Mouse (Mus musculus) hindbrain, embryonic 15.5 days (tissue): Measurements from ENCODE around the gene Armcx5. TPM values are rescaled to one million over a fixed set of nuclear protein-coding genes. Genes with fewer than 3 reads are reported as not detected.
"Not testable (repeated sequence)": the region's sequence is repeated elsewhere in the genome, so short reads cannot be mapped to it uniquely, and the experiment has no call there.

Source experiments
- ATAC-seq: fragments of 200-750 bp; cut with Nextera tagmentation; 2 replicates; pipeline ENCODE4 v1.8.0; 2017; ENCODE audit warnings: low read depth, moderate number of reproducible peaks, moderate TSS enrichment; ENCODE audit not compliant: low FRiP score
- H3K27ac ChIP-seq: fragments of 300-500 bp; sonication (generic); replicated peaks from 2 replicates; pipeline ENCODE4 v1.5.1; 2015; ENCODE audit warnings: mild to moderate bottlenecking, inconsistent platforms
- H3K27me3 ChIP-seq: fragments of 300-500 bp; sonication (generic); 2 replicates; pipeline ENCODE4 v1.6.1; 2015; ENCODE audit warnings: control low read depth, inconsistent platforms
- H3K36me3 ChIP-seq: fragments of 300-500 bp; sonication (generic); 2 replicates; pipeline ENCODE4 v1.6.1; 2015; ENCODE audit warnings: control low read depth, inconsistent platforms
- H3K4me1 ChIP-seq: fragments of 300-500 bp; sonication (generic); replicated peaks from 2 replicates; pipeline ENCODE4 v1.6.1; 2015; ENCODE audit warnings: control low read depth, inconsistent platforms
- H3K4me2 ChIP-seq: fragments of 300-500 bp; sonication (generic); 2 replicates; pipeline ENCODE4 v1.6.1; 2015; ENCODE audit warnings: moderate library complexity, mild to moderate bottlenecking, inconsistent platforms
- H3K4me3 ChIP-seq: fragments of 300-500 bp; sonication (generic); 2 replicates; pipeline ENCODE4 v1.5.1; 2015; ENCODE audit warnings: mild to moderate bottlenecking, inconsistent platforms
- H3K9ac ChIP-seq: fragments of 300-500 bp; sonication (generic); 2 replicates; pipeline ENCODE4 v1.6.1; 2015; ENCODE audit warnings: inconsistent platforms
- H3K9me3 ChIP-seq: fragments of 300-500 bp; sonication (generic); 2 replicates; pipeline ENCODE4 v1.6.1; 2016; ENCODE audit warnings: control low read depth, inconsistent platforms
- WGBS: fragments of 180-500 bp; shearing (Covaris S2); methylation state at CpG from one replicate; pipeline ENCODE4 v1.1.7; 2015; 5-methylcytosine and 5-hydroxymethylcytosine counted together
- polyA plus RNA-seq: library from polyadenylated mRNA; unstranded; fragments of >200 nt; fragmentation: Nextera tagmentation; extraction: Ambion mirVana; gene quantifications from 2 replicates; pipeline ENCODE4 v1.2.1, GENCODE M21; 2015

The Armcx5 gene
- polyA plus RNA-seq: 11.2 and 12.4 TPM in 2 replicates

DNA sequence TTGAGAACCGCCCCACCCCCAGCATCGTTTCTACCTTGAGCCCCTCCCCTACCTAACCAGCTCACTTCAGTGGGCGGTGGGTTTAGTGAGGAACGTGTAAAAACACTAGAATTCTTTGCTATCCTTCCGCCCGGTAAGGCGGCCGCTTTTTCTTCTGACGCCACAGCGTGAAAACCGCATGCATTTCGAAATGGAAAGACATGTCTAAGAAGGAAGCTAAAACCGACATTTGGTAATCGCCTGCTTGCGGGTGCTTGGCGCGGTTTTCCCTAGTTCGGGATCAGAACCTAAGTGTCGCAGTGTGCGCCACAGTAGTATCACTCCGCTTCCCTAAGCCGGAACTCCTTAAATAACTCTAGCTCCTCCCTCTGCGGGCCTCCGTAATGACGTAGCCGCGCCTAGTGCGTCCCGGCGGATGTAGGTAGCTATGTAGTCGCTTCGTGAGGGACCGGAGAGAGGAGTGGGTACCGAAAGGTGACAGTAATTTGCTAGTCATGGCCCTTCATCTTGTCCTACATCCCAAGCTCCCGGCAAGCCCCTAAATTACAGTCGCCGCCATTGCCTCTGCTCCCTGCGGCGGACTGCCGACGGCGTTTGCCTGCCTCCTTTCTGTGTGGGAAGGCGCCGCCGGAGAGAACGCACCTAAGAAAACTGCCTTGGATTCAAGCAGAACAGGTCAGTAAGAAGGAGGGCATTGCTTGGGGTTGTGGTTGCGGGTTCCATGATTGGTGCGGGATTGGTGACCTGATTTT lies at the start of gene Armcx5, which contains the start of gene Gprasp1:
Gene Armcx5 (plus strand): TSS at position 430 of the 752 bp plus-strand sequence.
Gene Gprasp1 (plus strand): TSS at position 430 of the 752 bp plus-strand sequence.
- H3K36me3 ChIP-seq: no peaks in the 10 kb centered on the region
- peak within 1 kb of the TSS; percentile 92 for H3K27ac ChIP-seq
- H3K4me3 ChIP-seq: peak within 1 kb of the TSS; percentile 64
- H3K4me2 ChIP-seq: peak within 1 kb of the TSS; percentile 56
- H3K9me3 ChIP-seq: no peaks in the 10 kb centered on the region
- 0 out of 2 replicates have a peak, but pooled peaks cover 2% of the 10 kb centered on the region for H3K27me3 ChIP-seq
- peak; percentile 98 for ATAC-seq
- H3K4me1 ChIP-seq: peaks cover 8% of the 10 kb centered on the region
- 17% methylated on average over 48 of the region's 48 CpGs for WGBS
- H3K9ac ChIP-seq: peak within 1 kb of the TSS; percentile 64

- no peak within 1 kb of the TSS for H3K27ac ChIP-seq
- no peaks in the 10 kb centered on the region for H3K4me1 ChIP-seq
- no peaks in the 10 kb centered on the region for H3K9me3 ChIP-seq
- WGBS: 72% methylated on average over 1 of the region's 1 CpGs
- no peak within 1 kb of the TSS for H3K4me2 ChIP-seq
- no peak within 1 kb of the TSS for H3K4me3 ChIP-seq
- no peaks in the 10 kb centered on the region for H3K27me3 ChIP-seq
- no peak within 1 kb of the TSS for H3K9ac ChIP-seq
- no peaks in the 10 kb centered on the region for H3K36me3 ChIP-seq
- ATAC-seq: no peak
Observed at GRCm38 (mm10) chrX:135693633-135694032, 48.9 kb upstream of the Armcx5 start, which contains the start of gene Tcp11x2. Gene Tcp11x2 (minus strand): TSS chrX:135693790.

GRCm38 (mm10) chrX:135703111-135703510 lies 39.4 kb upstream of the Armcx5 start:
- Histone ChIP-seq H3K9me3 (no peaks in the 10 kb centered on the region), H3K27me3 (no peaks in the 10 kb centered on the region), H3K4me2 (no peak overlapping the region), H3K4me3 (no peak overlapping the region), H3K36me3 (no peaks in the 10 kb centered on the region), H3K4me1 (no peaks in the 10 kb centered on the region), H3K9ac (no peak overlapping the region), H3K27ac (no peak overlapping the region)
- ATAC-seq: no peak
- 89% methylated on average over 1 of the region's 1 CpGs for WGBS

DNA sequence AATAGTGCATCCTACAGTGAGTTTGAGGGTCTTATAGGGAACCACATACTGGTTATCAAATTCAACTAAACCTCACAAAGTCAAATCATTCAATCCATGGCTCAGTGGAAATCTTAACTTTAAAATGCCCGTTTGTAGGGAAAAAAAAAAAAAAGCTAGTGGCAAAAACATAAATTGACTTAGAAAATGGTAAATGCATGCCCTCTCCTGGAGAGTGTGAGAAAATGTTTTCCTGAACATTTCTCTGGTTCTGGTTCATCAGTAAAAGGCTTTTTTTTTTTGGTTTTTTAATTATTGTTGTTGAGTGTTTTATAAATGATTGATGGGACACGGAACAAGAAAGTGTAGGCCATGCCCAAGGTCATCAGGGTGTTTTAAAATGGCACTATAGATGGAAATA lies 38.2 kb upstream of the Armcx5 start:
- Histone ChIP-seq H3K4me2 (no peak overlapping the region), H3K9me3 (no peaks in the 10 kb centered on the region), H3K27ac (no peak overlapping the region), H3K27me3 (no peaks in the 10 kb centered on the region), H3K4me1 (no peaks in the 10 kb centered on the region), H3K36me3 (no peaks in the 10 kb centered on the region), H3K9ac (no peak overlapping the region), H3K4me3 (no peak overlapping the region)
- ATAC-seq: no peak
- 36% methylated on average over 2 of the region's 2 CpGs for WGBS

- ATAC-seq: no peak
- Histone ChIP-seq H3K27ac (no peak overlapping the region), H3K4me3 (no peak overlapping the region), H3K9me3 (no peaks in the 10 kb centered on the region), H3K4me2 (no peak overlapping the region), H3K36me3 (no peaks in the 10 kb centered on the region), H3K9ac (no peak overlapping the region), H3K27me3 (no peaks in the 10 kb centered on the region), H3K4me1 (no peaks in the 10 kb centered on the region)
- WGBS: 89% methylated on average over 2 of the region's 2 CpGs
Observed at GRCm38 (mm10) chrX:135712845-135713244, 29.7 kb upstream of the Armcx5 start.

DNA sequence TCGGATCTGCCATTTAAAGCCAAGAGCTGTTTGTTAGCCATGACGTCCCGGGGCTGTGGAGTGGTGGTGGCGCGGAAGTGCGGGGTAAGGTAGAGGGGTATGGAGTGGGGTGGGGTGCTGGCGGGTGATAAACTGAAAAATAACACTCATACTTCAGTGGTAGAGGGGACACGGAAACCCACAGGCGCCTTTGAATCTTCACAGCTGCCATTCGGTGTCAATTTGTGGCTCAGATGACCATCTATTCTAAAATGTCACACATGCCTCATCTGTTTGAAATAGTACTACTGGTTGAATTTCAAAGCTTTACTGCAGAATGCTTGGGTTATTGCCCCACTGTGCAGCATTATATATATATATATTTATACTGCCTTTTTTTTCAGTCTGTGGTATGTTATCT lies 17.4 kb upstream of the Armcx5 start, which contains the start of gene Tmsb15a:
Gene Tmsb15a (minus strand): TSS at position 101 of the 400 bp plus-strand sequence.
- no peaks in the 10 kb centered on the region for H3K27me3 ChIP-seq
- WGBS: 87% methylated on average over 10 of the region's 10 CpGs
- H3K4me1 ChIP-seq: no peaks in the 10 kb centered on the region
- no peak within 1 kb of the TSS for H3K27ac ChIP-seq
- H3K4me2 ChIP-seq: no peak within 1 kb of the TSS
- H3K36me3 ChIP-seq: no peaks in the 10 kb centered on the region
- H3K4me3 ChIP-seq: no peak within 1 kb of the TSS
- H3K9me3 ChIP-seq: no peaks in the 10 kb centered on the region
- H3K9ac ChIP-seq: no peak within 1 kb of the TSS
- ATAC-seq: no peak

DNA sequence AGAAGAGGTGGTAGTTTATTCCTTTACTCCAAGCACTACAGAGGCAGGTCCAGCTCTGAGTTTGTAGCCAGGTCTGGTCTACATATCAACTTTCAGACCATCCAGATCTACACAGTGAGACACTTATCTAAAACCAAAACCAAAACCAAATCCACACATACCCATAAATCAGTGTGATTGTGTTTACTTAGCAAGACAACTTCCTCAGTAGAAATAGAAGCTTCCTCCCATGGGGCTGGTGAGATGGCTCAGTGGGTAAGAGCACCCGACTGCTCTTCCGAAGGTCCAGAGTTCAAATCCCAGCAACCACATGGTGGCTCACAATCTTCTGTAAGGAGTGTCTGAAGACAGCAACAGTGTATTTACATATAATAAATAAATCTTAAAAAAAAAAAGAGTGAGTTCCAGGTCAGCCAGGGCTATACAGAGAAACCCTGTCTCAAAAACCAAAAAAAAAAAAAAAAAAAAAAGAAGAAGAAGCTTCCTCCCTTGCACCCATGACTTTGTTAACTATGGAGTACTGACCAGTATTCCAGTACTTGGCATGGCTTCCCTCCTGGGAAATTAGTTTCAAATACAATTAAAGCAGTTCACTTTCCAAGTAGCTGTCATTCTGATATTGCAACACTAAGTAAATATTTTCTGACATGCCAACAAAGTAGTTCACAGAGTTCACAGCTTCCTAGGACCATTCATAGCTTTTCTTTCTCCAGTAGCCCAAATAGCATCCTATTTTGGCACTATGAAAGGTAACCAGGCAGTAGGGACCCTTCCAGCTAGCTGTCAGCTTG lies 3.6 kb upstream of the Armcx5 start:
- 0 out of 2 replicates have a peak, but pooled peaks cover 2% of the 10 kb centered on the region for H3K27me3 ChIP-seq
- H3K9ac ChIP-seq: no peak overlapping the region
- peaks cover 7% of the 10 kb centered on the region for H3K4me1 ChIP-seq
- ATAC-seq: no peak
- H3K27ac ChIP-seq: no peak overlapping the region
- no peak overlapping the region for H3K4me3 ChIP-seq
- H3K4me2 ChIP-seq: no peak overlapping the region
- no peaks in the 10 kb centered on the region for H3K9me3 ChIP-seq
- 89% methylated on average over 2 of the region's 2 CpGs for WGBS
- H3K36me3 ChIP-seq: no peaks in the 10 kb centered on the region

GRCm38 (mm10) chrX:135743056-135743355 lies 473 bp downstream of the Armcx5 start:
- Histone ChIP-seq H3K4me3 (peak overlapping the region; percentile 64), H3K9ac (peak overlapping the region; percentile 64), H3K27me3 (0 out of 2 replicates have a peak, but pooled peaks cover under 1% of the 10 kb centered on the region), H3K4me2 (peak overlapping the region; percentile 56), H3K36me3 (no peaks in the 10 kb centered on the region), H3K4me1 (peaks cover 8% of the 10 kb centered on the region), H3K27ac (peak overlapping the region; percentile 92), H3K9me3 (no peaks in the 10 kb centered on the region)
- 22% methylated on average over 7 of the region's 7 CpGs for WGBS
- peak; percentile 31; the same call in 1 of the 2 replicates for ATAC-seq

DNA sequence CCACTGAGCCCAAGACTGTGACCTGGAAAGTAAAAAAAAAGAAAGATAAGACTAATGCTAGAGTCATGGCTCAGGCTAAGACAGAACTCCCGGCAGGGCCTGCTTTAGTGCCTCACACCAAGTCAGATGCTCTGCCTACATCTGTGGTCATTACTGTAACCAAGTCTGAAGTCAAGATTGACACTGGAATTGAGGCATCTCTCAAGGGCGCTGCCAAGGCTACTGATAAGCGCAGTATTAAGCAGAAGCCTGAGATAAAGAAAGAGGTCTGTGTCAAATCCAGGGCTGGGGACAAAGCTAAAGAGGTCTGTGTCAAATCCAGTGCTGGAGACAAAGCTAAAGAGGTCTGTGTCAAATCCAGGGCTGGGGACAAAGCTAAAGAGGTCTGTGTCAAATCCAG lies 2.8 kb downstream of the Armcx5 start:
- ATAC-seq, H3K4me1 ChIP-seq, H3K4me2 ChIP-seq, H3K27me3 ChIP-seq, H3K9ac ChIP-seq, H3K27ac ChIP-seq, H3K36me3 ChIP-seq, H3K9me3 ChIP-seq, H3K4me3 ChIP-seq: not testable (repeated sequence)
- WGBS: 96% methylated on average over 3 of the region's 3 CpGs

DNA sequence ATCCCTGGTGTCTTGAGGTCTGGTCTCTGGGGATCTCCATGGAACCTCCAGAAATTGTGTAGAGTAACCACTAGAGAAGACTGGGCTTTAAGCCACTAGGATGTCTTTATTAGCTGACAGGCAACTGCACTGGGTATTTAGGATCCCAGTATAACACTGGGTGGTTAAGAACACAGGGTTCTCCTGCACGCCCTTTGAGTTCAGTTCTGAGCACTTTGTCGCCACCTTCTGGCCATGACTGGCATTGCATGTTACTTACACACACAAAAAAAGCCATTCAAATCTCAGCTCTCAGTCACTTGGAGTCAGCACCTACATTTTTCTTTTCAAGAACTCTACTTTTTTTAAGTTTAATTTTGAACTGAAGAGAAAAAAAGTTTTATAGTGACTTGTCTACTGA lies 10.3 kb downstream of the Armcx5 start:
- ATAC-seq: no peak; the same call in 1 of the 2 replicates
- no peaks in the 10 kb centered on the region for H3K4me1 ChIP-seq
- H3K9me3 ChIP-seq: no peaks in the 10 kb centered on the region
- 11% methylated on average over 2 of the region's 2 CpGs for WGBS
- no peak overlapping the region for H3K9ac ChIP-seq
- no peaks in the 10 kb centered on the region for H3K27me3 ChIP-seq
- no peak overlapping the region for H3K4me2 ChIP-seq
- no peak overlapping the region for H3K4me3 ChIP-seq
- peaks cover 3% of the 10 kb centered on the region; the same call in 1 of the 2 replicates for H3K36me3 ChIP-seq
- H3K27ac ChIP-seq: no peak overlapping the region

- no peaks in the 10 kb centered on the region for H3K9me3 ChIP-seq
- H3K4me3 ChIP-seq: no peak overlapping the region
- H3K4me1 ChIP-seq: no peaks in the 10 kb centered on the region
- H3K4me2 ChIP-seq: no peak overlapping the region
- H3K27ac ChIP-seq: no peak overlapping the region
- H3K36me3 ChIP-seq: no peaks in the 10 kb centered on the region
- ATAC-seq: no peak
- H3K27me3 ChIP-seq: no peaks in the 10 kb centered on the region
- H3K9ac ChIP-seq: no peak overlapping the region
Observed at GRCm38 (mm10) chrX:135761707-135762106, 19.2 kb downstream of the Armcx5 start.

DNA sequence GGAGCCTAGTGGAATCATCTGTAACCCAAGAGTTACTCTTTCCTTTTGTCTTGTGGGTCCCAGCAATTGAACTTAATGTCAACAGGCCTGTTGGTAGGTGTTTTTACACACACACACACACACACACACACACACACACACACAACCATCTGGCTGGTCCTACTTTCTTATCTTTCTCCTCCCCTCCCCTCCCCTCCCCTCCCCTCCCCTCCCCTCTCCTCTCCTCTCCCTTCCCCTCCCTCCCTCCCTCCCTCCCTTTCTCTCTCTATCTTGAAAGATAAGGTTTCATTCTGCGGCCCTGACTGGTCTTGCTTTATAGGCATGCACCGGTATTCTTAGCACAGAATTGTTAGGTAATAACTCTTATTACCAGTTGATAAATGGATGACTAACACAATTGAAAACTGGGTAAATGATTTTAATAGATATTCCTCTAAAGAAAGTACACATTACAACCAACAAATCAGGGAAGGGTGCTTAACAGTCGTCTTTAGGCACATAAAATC lies 25.6 kb downstream of the Armcx5 start:
- Histone ChIP-seq H3K9ac (no peak overlapping the region), H3K4me2 (no peak overlapping the region), H3K4me3 (no peak overlapping the region), H3K36me3 (no peaks in the 10 kb centered on the region), H3K9me3 (no peaks in the 10 kb centered on the region), H3K4me1 (no peaks in the 10 kb centered on the region), H3K27me3 (no peaks in the 10 kb centered on the region), H3K27ac (no peak overlapping the region)
- no peak for ATAC-seq
- 88% methylated on average over 2 of the region's 3 CpGs for WGBS
